Mouse (Mus musculus) adrenal gland, adult 8-10 months (tissue): ENCODE data around the gene 4930558K02Rik. TPM values are rescaled to one million over a fixed set of nuclear protein-coding genes. Genes with fewer than 3 reads are reported as not detected.

ENCODE experiments used
- DNase-seq: peaks from one replicate; pipeline ENCODE4 v3.0.0; 2022
- total RNA-seq, 4 experiments: library from RNA; stranded (reverse); gene quantifications; 2 replicates each; pipeline ENCODE4 v1.2.4; 2022

The 4930558K02Rik gene
- total RNA-seq, 4 experiments from 2014 or later: not detected

DNA sequence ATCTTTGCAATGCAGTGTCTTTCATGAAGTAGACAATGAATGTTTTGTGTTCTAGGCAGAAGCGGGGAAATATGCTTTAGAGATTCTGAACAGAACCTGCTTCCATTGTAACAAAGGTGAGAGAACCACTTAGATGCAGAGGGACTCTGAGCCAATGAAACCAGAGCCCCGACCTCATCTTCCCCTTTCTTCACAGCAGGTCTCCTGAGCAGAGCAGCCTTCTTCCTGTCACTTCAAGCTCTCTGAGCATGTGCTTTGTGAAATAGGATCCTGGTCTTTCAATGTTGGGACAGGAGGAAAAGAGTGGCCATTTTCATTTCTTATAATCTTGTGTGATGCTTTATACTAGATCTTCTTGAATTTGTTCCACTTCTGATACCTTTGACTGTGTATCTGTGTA is 79.3 kb downstream of the 4930558K02Rik start:
- no peak for DNase-seq

DNA sequence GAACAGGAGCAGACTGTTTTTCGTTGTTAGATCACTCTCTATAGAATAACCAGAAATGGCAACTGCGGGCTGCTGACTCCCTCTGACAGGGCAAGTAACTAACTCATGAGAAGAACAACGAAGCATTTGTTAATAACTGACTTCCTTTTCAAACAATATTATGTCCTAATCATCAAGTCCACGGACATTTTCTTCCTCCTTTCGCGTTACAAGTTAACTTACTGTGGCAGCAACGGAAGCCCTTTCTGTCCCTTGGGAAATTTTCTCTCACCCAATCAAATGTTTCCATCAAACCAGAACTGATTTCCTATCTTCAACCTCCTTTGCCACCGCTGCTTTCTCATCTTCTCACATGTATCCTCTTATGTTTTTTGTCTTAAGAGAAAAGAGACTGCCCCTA is 82.2 kb downstream of the 4930558K02Rik start:
- DNase-seq: no peak

DNA sequence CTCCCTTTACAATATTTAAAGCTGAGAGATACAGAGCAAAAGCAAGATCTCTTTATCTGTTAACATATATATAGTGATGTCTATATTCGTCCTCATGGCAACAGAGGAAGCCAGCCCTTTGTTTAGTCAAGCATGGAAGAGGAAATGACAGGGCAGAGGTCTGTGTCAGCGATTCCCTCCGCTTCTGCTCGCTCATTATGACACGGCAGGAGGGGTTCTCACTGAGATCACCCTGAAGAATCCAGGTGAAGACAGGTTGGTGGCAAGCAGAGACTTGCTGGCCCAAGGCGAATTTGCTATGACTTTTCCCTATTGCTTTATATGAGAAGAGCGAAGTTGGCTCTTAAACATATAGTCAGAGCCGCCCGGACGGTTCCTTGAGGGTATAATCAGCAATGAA is 83.3 kb downstream of the 4930558K02Rik start:
- DNase-seq: no peak

DNA sequence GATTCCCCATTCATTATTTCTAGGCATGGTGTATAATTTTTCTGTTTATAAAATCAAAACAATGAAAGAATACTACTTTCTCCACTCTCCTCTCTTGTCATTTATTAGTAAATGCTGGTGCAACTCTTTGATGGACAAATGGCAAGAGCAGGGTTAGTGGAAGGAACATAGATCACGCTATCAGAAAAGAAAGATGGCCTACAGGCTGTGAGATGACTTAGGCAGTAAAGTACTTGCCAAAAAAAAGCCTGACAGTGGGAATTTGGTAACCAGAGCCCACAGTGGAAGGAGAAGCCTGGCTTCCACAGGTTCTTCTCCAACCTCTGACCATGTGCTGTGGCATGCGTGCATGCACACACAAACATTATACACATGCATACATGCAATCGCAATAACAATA is 84.4 kb downstream of the 4930558K02Rik start:
- DNase-seq: no peak

DNA sequence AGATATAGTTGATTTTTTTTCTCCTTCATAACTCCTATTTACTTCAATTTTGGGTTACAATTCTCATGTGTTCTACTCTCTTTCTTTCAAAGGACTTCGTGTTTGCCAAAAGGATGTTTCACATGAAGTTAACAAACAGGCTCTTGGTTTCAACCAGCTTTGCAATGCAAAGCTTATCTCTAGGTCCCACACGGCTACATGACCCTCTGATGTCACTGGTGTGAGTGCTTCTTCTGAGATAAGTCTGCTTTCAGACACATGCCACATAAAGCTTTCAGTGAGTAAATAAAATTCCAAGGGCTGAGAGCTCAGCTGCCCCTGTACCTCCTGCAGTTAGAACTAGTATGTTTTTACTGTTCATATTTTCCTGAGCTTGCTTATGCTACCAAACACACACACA is 84.9 kb downstream of the 4930558K02Rik start:
- DNase-seq: no peak

DNA sequence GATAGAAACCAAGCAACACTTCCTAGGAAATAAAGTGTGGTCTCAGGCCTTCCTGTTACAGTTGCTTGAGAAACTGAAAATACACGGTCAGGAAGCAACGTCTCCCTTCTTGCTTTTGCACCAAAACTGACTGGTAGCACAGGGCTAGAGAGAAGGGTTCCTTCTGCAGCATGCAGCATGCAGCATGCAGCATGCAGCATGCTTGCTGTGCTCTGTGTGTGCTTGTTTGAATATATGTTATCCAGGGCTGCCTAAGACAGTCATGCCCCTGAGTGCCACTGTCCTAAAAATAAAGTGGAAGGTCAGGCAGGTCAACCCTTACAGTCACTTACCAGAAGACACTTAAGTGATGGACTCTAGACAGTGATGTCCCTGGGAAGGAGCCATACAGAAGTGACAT is 85.3 kb downstream of the 4930558K02Rik start:
- no peak for DNase-seq

Other genes starting within 250 kb of the 4930558K02Rik start
- 1 to 10 TPM in 1 of 4 experiments, under 1 TPM in 1, not detected in 2; 0.35 to 1.4 TPM for gene Fasl, start 191.1 kb downstream of the 4930558K02Rik start, total RNA-seq
- 10 to 100 TPM; 40.4 to 50.9 (median 45.5) TPM for gene Suco, start 103.0 kb downstream of the 4930558K02Rik start, total RNA-seq
- gene Pigc, start 10.4 kb downstream of the 4930558K02Rik start, total RNA-seq: 10 to 100 TPM; 15.1 to 24.7 (median 19.8) TPM